Comparison of ENCODE assay signal across 19 mouse cellular contexts in genomic region chr16:11429784-11430183, GRCm38 (mm10).
"Had no signal": no experiment of that assay in that cellular context is flagged by ENCODE, and none has a peak within 500 bp of the region (broad histone marks: within the 10 kb centered on the region; RNA-seq: fewer than 3 reads in every experiment).

No protein-coding gene starts in this region.

- H3K4me3 ChIP-seq: kidney, embryonic 15.5 days; left cerebral cortex, adult 2 months; liver, embryonic 13.5 days; midbrain, embryonic 10.5 days; midbrain, embryonic 13.5 days; myocyte; neural tube, embryonic 13.5 days had no signal

- DNase-seq: kidney, adult 11 months; kidney, adult 8-10 months; kidney, postnatal 14 days; kidney, postnatal 4 days; liver, embryonic 13.5 days; lung, adult 2 months; lung, postnatal 14 days; lung, postnatal 4 days; right cerebral cortex, postnatal 25 days; spleen, adult 18-20 months; thymus, adult 2 months; thymus, postnatal 14 days had no signal

- H3K27me3 ChIP-seq: kidney, embryonic 15.5 days; liver, embryonic 13.5 days; midbrain, embryonic 13.5 days; neural tube, embryonic 13.5 days had no signal

- ATAC-seq: midbrain, embryonic 13.5 days; midbrain, embryonic 16.5 days had no signal

- H3K27ac ChIP-seq: kidney, embryonic 15.5 days; left cerebral cortex, adult 2 months; liver, embryonic 13.5 days; midbrain, embryonic 10.5 days; midbrain, embryonic 13.5 days; neural tube, embryonic 13.5 days had no signal
